Mouse (Mus musculus): ENCODE results near the gene Spsb4. TPM values are rescaled to one million over a fixed set of nuclear protein-coding genes. Genes with fewer than 3 reads are reported as not detected.

Spsb4 gene
- polyA plus RNA-seq, 1 experiment from 2014 or later = 55.5 TPM

GRCm38 (mm10) chr9:96923119-96923518, 95.5 kb downstream of the Spsb4 start:
- H3K27me3 ChIP-seq (replicated peaks) = peaks cover 21% of the 10 kb centered on the region
- no peak for ATAC-seq (ENCODE audit: extremely low read depth, insufficient number of reproducible peaks, low FRiP score, low TSS enrichment)
- H3K4me2 ChIP-seq = no peak overlapping the region
- no peak overlapping the region for H3K4me3 ChIP-seq
- H3K9me3 ChIP-seq = peaks cover 14% of the 10 kb centered on the region
- H3K27ac ChIP-seq (replicated peaks) = no peak overlapping the region
- H3K36me3 ChIP-seq = no peaks in the 10 kb centered on the region
- 67% methylated on average over 6 of the region's 6 CpGs for WGBS
- H3K9ac ChIP-seq = no peak overlapping the region
- 0 out of 2 replicates have a peak, but pooled peaks cover 8% of the 10 kb centered on the region for H3K4me1 ChIP-seq

GRCm38 (mm10) chr9:96916620-96917538, 101.8 kb downstream of the Spsb4 start:
- peak; percentile 25; the same call in 1 of the 2 replicates for ATAC-seq (ENCODE audit: extremely low read depth, insufficient number of reproducible peaks, low FRiP score, low TSS enrichment)
- 0 out of 2 replicates have a peak overlapping the region, but pooled peaks have one; percentile 21 for H3K9ac ChIP-seq
- H3K9me3 ChIP-seq = peaks cover 9% of the 10 kb centered on the region; the same call in 1 of the 2 replicates
- no peaks in the 10 kb centered on the region for H3K36me3 ChIP-seq
- H3K4me3 ChIP-seq = no peak overlapping the region
- no peak overlapping the region for H3K27ac ChIP-seq (replicated peaks)
- WGBS = 35% methylated on average over 27 of the region's 27 CpGs
- peak overlapping the region; percentile 35; the same call in 1 of the 2 replicates for H3K4me2 ChIP-seq
- peaks cover 5% of the 10 kb centered on the region for H3K4me1 ChIP-seq
- peaks cover 10% of the 10 kb centered on the region; the same call in 1 of the 2 replicates for H3K27me3 ChIP-seq (replicated peaks)

- WGBS = 36% methylated on average over 7 of the region's 7 CpGs
- Histone ChIP-seq H3K9me3 (peaks cover 9% of the 10 kb centered on the region; the same call in 1 of the 2 replicates), H3K36me3 (no peaks in the 10 kb centered on the region), H3K4me2 (no peak overlapping the region), H3K27me3 (replicated peaks) (0 out of 2 replicates have a peak, but pooled peaks cover 3% of the 10 kb centered on the region), H3K4me3 (no peak overlapping the region), H3K27ac (replicated peaks) (no peak overlapping the region), H3K9ac (no peak overlapping the region), H3K4me1 (peaks cover 5% of the 10 kb centered on the region)
- ATAC-seq (ENCODE audit: extremely low read depth, insufficient number of reproducible peaks, low FRiP score, low TSS enrichment) = no peak
Measured at GRCm38 (mm10) chr9:96916076-96916475, 102.6 kb downstream of the Spsb4 start.

GRCm38 (mm10) chr9:96914851-96915250, 103.8 kb downstream of the Spsb4 start:
- no peaks in the 10 kb centered on the region for H3K36me3 ChIP-seq
- peaks cover 5% of the 10 kb centered on the region for H3K4me1 ChIP-seq
- no peak for ATAC-seq (ENCODE audit: extremely low read depth, insufficient number of reproducible peaks, low FRiP score, low TSS enrichment)
- H3K9me3 ChIP-seq = peaks cover 6% of the 10 kb centered on the region; the same call in 1 of the 2 replicates
- H3K27ac ChIP-seq (replicated peaks) = no peak overlapping the region
- WGBS = 77% methylated on average over 6 of the region's 6 CpGs
- H3K4me3 ChIP-seq = no peak overlapping the region
- H3K27me3 ChIP-seq (replicated peaks) = no peaks in the 10 kb centered on the region
- no peak overlapping the region for H3K9ac ChIP-seq
- no peak overlapping the region for H3K4me2 ChIP-seq

- no peak overlapping the region for H3K4me3 ChIP-seq
- no peaks in the 10 kb centered on the region for H3K27me3 ChIP-seq (replicated peaks)
- H3K9me3 ChIP-seq = no peaks in the 10 kb centered on the region
- 78% methylated on average over 3 of the region's 3 CpGs for WGBS
- peaks cover 5% of the 10 kb centered on the region for H3K4me1 ChIP-seq
- no peak for ATAC-seq (ENCODE audit: extremely low read depth, insufficient number of reproducible peaks, low FRiP score, low TSS enrichment)
- H3K27ac ChIP-seq (replicated peaks) = no peak overlapping the region
- no peaks in the 10 kb centered on the region for H3K36me3 ChIP-seq
- no peak overlapping the region for H3K4me2 ChIP-seq
- no peak overlapping the region for H3K9ac ChIP-seq
Measured at GRCm38 (mm10) chr9:96914005-96914404, 104.6 kb downstream of the Spsb4 start.

GRCm38 (mm10) chr9:96909503-96909902, 109.1 kb downstream of the Spsb4 start:
- Histone ChIP-seq H3K27me3 (replicated peaks) (no peaks in the 10 kb centered on the region), H3K4me3 (no peak overlapping the region), H3K4me1 (no peaks in the 10 kb centered on the region), H3K27ac (replicated peaks) (no peak overlapping the region), H3K4me2 (no peak overlapping the region), H3K9me3 (no peaks in the 10 kb centered on the region), H3K36me3 (no peaks in the 10 kb centered on the region), H3K9ac (no peak overlapping the region)
- WGBS = 58% methylated on average over 1 of the region's 1 CpGs
- ATAC-seq (ENCODE audit: extremely low read depth, insufficient number of reproducible peaks, low FRiP score, low TSS enrichment) = no peak

GRCm38 (mm10) chr9:96908737-96909136, 109.9 kb downstream of the Spsb4 start:
- H3K9me3 ChIP-seq = no peaks in the 10 kb centered on the region
- no peak overlapping the region for H3K27ac ChIP-seq (replicated peaks)
- no peaks in the 10 kb centered on the region for H3K36me3 ChIP-seq
- H3K4me3 ChIP-seq = no peak overlapping the region
- no peak overlapping the region for H3K4me2 ChIP-seq
- no peak overlapping the region for H3K9ac ChIP-seq
- WGBS = 61% methylated on average over 2 of the region's 2 CpGs
- ATAC-seq (ENCODE audit: extremely low read depth, insufficient number of reproducible peaks, low FRiP score, low TSS enrichment) = no peak
- H3K4me1 ChIP-seq = no peaks in the 10 kb centered on the region
- no peaks in the 10 kb centered on the region for H3K27me3 ChIP-seq (replicated peaks)

GRCm38 (mm10) chr9:96904360-96905355, 114.0 kb downstream of the Spsb4 start:
- no peak overlapping the region for H3K9ac ChIP-seq
- no peak overlapping the region for H3K27ac ChIP-seq (replicated peaks)
- 82% methylated on average over 7 of the region's 7 CpGs for WGBS
- no peak for ATAC-seq (ENCODE audit: extremely low read depth, insufficient number of reproducible peaks, low FRiP score, low TSS enrichment)
- H3K9me3 ChIP-seq = no peaks in the 10 kb centered on the region
- H3K4me3 ChIP-seq = no peak overlapping the region
- no peaks in the 10 kb centered on the region for H3K27me3 ChIP-seq (replicated peaks)
- H3K4me2 ChIP-seq = no peak overlapping the region
- no peaks in the 10 kb centered on the region for H3K4me1 ChIP-seq
- H3K36me3 ChIP-seq = no peaks in the 10 kb centered on the region

GRCm38 (mm10) chr9:96899717-96900116, 118.9 kb downstream of the Spsb4 start:
- Histone ChIP-seq H3K9ac (no peak overlapping the region), H3K9me3 (peaks cover 9% of the 10 kb centered on the region; the same call in 1 of the 2 replicates), H3K36me3 (no peaks in the 10 kb centered on the region), H3K27me3 (replicated peaks) (no peaks in the 10 kb centered on the region), H3K4me3 (no peak overlapping the region), H3K27ac (replicated peaks) (no peak overlapping the region), H3K4me2 (no peak overlapping the region), H3K4me1 (no peaks in the 10 kb centered on the region)
- no peak for ATAC-seq (ENCODE audit: extremely low read depth, insufficient number of reproducible peaks, low FRiP score, low TSS enrichment)
- WGBS = 70% methylated on average over 5 of the region's 5 CpGs

GRCm38 (mm10) chr9:96899004-96899403, 119.6 kb downstream of the Spsb4 start:
- Histone ChIP-seq H3K9ac (no peak overlapping the region), H3K4me1 (no peaks in the 10 kb centered on the region), H3K4me2 (no peak overlapping the region), H3K36me3 (no peaks in the 10 kb centered on the region), H3K27me3 (replicated peaks) (no peaks in the 10 kb centered on the region), H3K9me3 (peaks cover 9% of the 10 kb centered on the region; the same call in 1 of the 2 replicates), H3K4me3 (no peak overlapping the region), H3K27ac (replicated peaks) (no peak overlapping the region)
- no peak for ATAC-seq (ENCODE audit: extremely low read depth, insufficient number of reproducible peaks, low FRiP score, low TSS enrichment)

- H3K27ac ChIP-seq (replicated peaks) = no peak overlapping the region
Measured at GRCm38 (mm10) chr9:96896690-96897089, 122.0 kb downstream of the Spsb4 start.

More at GRCm38 (mm10) chr9:96896690-96897089, 122.0 kb downstream of the Spsb4 start:
- H3K4me3 ChIP-seq = no peak overlapping the region
- H3K4me1 ChIP-seq = no peaks in the 10 kb centered on the region
- WGBS = 86% methylated on average over 1 of the region's 1 CpGs
- no peaks in the 10 kb centered on the region for H3K36me3 ChIP-seq
- peaks cover 6% of the 10 kb centered on the region; the same call in 1 of the 2 replicates for H3K27me3 ChIP-seq (replicated peaks)
- H3K9ac ChIP-seq = no peak overlapping the region
- no peak for ATAC-seq (ENCODE audit: extremely low read depth, insufficient number of reproducible peaks, low FRiP score, low TSS enrichment)
- H3K4me2 ChIP-seq = no peak overlapping the region
- peaks cover 9% of the 10 kb centered on the region; the same call in 1 of the 2 replicates for H3K9me3 ChIP-seq

Data from heart, embryonic 13.5 days (tissue).